Mouse (Mus musculus): ENCODE measurements around the gene Galk2. TPM values are rescaled to one million over a fixed set of nuclear protein-coding genes. Genes with fewer than 3 reads are reported as not detected.

Galk2 gene
- 22.9 and 23.1 TPM in 2 replicates for polyA plus RNA-seq (2021; fragmentation: Nextera tagmentation)
- long read RNA-seq, experiment 1, transcript Galk2-201 (10 exons, 2,605 nt): minor isoform, 12 of 52 reads
- long read RNA-seq, experiment 1, transcript Galk2-202 (10 exons, 1,928 nt): major isoform, 30 of 52 reads
- long read RNA-seq, experiment 1, partial matches to known transcripts: 3 of 52 reads
- long read RNA-seq, experiment 1, other reads (novel, unspliced or antisense): 7 of 52 reads
- long read RNA-seq, experiment 2, transcript Galk2-202 (10 exons, 1,928 nt): major isoform, 82 of 131 reads
- long read RNA-seq, experiment 2, transcript Galk2-201 (10 exons, 2,605 nt): minor isoform, 19 of 131 reads
- long read RNA-seq, experiment 2, partial matches to known transcripts: 3 of 131 reads
- long read RNA-seq, experiment 2, other reads (novel, unspliced or antisense): 27 of 131 reads

DNA sequence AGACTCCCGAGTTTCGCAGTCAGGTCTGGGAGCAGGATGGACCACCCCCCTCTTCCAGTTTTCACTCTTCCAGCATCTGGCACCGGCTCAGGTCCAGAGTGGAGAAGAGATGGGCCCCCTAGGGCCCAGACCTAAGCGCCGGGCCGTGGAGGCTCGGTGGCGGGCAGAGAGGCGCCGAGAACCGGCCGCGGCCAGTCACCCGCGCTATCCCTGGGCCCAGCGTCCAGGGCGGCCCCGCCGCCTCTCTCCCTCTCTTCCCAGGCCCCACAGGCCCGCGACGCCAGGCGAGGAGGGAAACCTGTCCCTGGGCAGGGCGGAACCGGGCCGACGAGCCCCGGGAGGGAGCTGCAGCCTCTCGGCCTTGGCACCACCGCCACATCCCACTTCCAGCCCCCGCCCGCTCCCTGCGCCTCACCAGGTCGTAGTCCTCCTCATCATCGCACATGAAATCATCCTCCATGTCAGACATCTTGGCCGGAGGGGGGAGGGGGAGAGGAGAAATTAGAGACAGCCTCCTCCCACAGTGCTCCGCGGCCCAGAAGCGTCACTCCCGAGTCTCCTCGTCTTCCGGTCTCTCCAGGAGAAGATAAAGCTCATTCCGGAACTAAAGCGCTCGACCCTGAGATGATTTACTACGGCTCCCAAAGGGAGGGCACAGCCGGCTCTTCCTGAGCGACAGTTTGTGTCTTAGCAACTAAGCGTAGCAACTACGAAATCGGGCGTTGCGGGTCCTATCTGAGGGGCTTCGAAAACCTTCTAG is at the start of gene Galk2, which contains the start of gene Cops2:
Galk2 (plus strand) TSS at position 589 of the 760 bp plus-strand sequence.
Cops2 (minus strand) TSS at position 619 of the 760 bp plus-strand sequence.

Other genes starting within 250 kb of the Galk2 start
- 0.40 and 0.48 TPM in 2 replicates for gene Cep152, start 234.0 kb upstream of the Galk2 start, polyA plus RNA-seq (2021; fragmentation: Nextera tagmentation)
- gene Eid1, start 186.0 kb upstream of the Galk2 start, polyA plus RNA-seq (2021; fragmentation: Nextera tagmentation): 37.8 and 42.8 TPM in 2 replicates
- gene Shc4, start 135.0 kb upstream of the Galk2 start, polyA plus RNA-seq (2021; fragmentation: Nextera tagmentation): 1.2 and 1.3 TPM in 2 replicates
- gene Secisbp2l, start 76.2 kb upstream of the Galk2 start, polyA plus RNA-seq (2021; fragmentation: Nextera tagmentation): 17.4 and 17.5 TPM in 2 replicates
- 50.6 and 52.7 TPM in 2 replicates for gene Cops2, start within 50 bp of the Galk2 start, polyA plus RNA-seq (2021; fragmentation: Nextera tagmentation)
- 0.25 and 0.50 TPM in 2 replicates for gene Fgf7, start 175.5 kb downstream of the Galk2 start, polyA plus RNA-seq (2021; fragmentation: Nextera tagmentation)